Mouse (Mus musculus) WW6 (cell line): ENCODE results near the gene Nup133.
"Not testable (repeated sequence)": the region's sequence is repeated elsewhere in the genome, so short reads cannot be mapped to it uniquely, and the experiment has no call there.

Source experiments
- DNase-seq: peaks from one replicate; pipeline ENCODE4 v3.0.0-alpha.2; 2013; ENCODE audit warnings: low read depth, low spot score

Gene Nup133

GRCm38 (mm10) chr8:123948942-123949685 lies at the start of gene Nup133:
Gene Nup133, minus strand, starts transcription at chr8:123949265.
- peak; percentile 99 for DNase-seq

DNA sequence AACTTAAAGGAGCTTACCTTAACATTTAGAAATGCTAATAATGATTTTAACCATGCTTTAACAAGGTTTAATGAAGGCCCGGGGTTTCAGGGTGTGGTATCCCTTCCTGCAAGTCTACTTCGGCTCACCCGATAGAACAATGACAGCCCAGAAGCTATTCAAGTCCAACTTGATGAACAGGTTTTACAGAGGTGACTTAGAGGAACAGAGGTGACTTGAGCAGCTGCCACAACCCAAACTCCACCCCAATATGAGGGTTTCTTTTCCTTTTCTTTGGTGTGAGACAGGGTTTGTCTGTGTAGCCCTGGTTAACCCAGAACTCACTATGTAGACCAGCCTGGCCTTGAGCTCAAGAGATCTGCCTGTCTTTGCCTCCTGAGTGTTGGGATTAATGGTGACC lies 44.9 kb upstream of the Nup133 start:
- no peak for DNase-seq

DNA sequence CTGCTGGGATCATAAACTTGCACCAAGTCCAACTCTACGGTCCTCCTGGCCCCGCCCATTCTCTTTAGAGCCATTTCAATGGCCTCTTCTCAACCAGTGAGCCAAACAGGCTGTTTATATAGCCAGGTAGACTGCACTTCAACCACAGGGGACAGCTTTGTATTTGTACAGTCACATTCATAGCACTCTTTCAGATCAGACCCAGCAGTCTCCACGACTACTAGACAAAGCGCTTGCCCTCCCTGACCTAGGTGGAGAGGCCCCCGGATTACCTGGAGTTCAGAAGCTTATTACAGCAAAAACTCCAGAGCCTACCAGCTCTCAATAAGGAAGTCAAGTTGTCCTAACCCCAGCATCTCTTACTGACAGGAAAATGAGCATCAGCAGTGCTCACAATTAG lies 44.5 kb upstream of the Nup133 start:
- no peak for DNase-seq

GRCm38 (mm10) chr8:123992587-123992986 lies 43.5 kb upstream of the Nup133 start:
- DNase-seq = no peak

GRCm38 (mm10) chr8:123990277-123991049 lies 41.4 kb upstream of the Nup133 start:
- DNase-seq = no peak

DNA sequence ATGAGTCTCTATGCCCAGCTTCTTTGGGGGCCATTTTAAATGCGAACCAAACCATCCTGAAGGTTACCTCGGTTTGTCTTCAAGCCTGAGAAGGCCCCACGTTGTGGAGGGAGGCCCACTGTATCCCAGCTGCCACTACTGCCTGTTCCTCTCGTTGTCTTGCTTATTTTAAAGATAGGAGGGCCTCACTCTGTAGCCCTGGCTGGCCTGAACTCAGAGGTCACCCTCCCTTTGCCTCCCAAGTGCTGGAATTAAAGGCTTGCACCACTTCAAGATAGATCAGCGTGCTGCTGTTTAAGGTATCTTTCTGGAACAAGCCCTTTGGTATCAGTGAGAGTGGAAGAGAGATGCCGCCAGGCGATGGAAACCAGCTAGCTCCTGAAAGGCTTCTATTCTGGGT lies 40.1 kb upstream of the Nup133 start:
- no peak for DNase-seq

- no peak for DNase-seq
These were observed 39.6 kb upstream of the Nup133 start for GRCm38 (mm10) chr8:123988605-123989038.

GRCm38 (mm10) chr8:123982826-123983400 lies 33.8 kb upstream of the Nup133 start, which contains the start of gene Abcb10:
Gene Abcb10, minus strand, starts transcription at chr8:123983122.
- DNase-seq = peak; percentile 76

GRCm38 (mm10) chr8:123982291-123982793 lies 33.3 kb upstream of the Nup133 start:
- DNase-seq = peak; percentile 24

DNA sequence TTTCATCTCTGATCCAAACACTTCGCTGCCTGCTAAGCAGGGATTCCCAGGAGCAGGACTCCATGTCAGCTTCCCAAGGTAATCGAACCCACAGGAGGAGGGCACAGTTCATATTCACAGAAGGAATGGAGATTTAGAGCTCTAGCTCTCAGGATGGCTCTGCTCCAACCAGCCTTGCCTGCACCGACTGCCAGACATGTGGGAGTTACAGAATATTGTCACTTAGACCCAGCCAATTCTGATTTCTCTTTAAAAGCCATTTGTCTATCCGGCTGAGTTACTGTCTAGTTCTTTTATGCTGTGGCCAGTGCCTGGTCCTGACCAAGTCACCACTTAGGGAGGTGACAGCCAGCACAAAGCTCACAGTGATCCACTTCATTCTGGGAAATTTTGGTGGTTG lies 32.6 kb upstream of the Nup133 start:
- DNase-seq = no peak

DNA sequence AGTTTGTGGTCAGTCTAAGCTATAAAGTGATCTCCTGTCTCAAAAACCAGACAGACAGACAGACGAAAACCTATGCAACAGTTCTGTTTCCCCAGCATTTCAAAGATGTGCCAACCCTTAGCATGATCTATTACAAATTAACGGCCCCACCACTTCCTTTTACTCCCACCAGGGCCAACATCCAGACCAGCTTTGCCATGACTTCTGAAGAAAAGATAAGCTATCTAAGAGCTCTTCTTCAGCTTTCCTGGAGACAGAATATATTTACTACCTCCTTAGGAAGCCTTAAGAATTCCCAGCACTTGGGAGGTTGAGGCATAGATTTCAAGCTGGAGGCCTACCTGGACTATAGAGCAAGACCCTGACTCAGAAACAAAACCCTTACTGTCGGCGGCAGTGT lies 31.2 kb upstream of the Nup133 start:
- DNase-seq = no peak

- DNase-seq = no peak
These were observed 29.9 kb upstream of the Nup133 start for GRCm38 (mm10) chr8:123978926-123979325.

- DNase-seq = no peak
These were observed 29.2 kb upstream of the Nup133 start for GRCm38 (mm10) chr8:123978166-123978838.

GRCm38 (mm10) chr8:123977499-123977898 lies 28.4 kb upstream of the Nup133 start:
- DNase-seq = no peak

DNA sequence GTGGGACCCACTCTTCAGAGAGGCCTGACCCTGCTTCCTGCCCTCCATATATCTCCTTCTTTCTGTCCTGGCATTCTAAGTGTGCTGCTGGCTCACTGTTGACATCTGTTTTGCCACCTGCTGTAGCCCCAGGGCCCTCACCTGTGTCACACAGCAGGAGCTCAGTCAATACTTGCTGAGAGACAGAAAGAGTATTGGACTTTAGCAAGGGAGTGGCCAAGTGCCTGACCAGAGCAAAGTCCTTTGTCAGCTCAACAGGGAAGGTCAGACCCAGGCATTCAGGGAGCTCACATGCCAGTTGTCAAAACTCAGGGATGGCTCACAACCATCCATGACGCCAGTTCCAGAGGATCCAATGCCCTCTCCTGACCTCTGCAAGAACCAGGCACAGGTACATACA lies 24.4 kb upstream of the Nup133 start:
- DNase-seq = no peak

GRCm38 (mm10) chr8:123966896-123967295 lies 17.8 kb upstream of the Nup133 start:
- no peak for DNase-seq

DNA sequence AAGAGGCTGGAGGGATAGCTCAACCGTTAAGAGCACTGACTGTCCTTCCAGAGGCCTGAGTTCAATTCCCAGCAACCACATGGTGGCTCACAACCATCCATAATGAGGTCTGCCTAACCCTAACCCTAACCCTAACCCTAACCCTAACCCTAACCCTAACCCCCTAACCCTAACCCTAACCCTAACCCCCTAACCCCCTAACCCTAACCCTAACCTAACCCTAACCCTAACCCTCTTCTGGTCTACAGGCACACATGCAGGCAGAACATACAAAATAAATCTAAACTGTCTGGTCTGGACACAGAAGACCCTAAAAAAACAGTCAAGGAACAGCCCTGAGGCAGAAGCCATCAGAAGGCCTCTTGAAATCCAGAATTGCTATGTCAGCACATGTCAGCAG lies 12.3 kb upstream of the Nup133 start:
- DNase-seq = peak; percentile 56

GRCm38 (mm10) chr8:123960556-123960955 lies 11.5 kb upstream of the Nup133 start:
- DNase-seq = not testable (repeated sequence)

DNA sequence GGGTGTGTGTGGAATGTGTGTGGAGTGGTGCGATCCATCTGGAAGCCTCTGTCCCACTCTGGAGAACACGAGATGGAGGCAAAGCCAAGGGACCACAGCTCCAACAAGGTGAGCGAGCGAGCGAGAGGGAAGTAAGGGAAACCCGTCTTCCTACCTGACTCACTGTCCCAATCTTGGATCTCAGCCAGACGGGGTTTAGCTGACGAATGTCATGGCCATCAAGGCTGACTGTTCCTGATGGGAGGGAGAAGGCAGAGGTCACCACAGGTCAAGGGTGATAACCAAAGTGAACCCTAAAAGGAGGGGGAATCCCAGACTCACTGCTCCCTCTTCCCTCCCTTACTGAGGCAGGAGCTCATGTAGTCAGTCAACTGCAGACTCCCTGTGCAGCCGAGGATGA lies 11.0 kb upstream of the Nup133 start:
- no peak for DNase-seq

- no peak for DNase-seq
These were observed 10.4 kb upstream of the Nup133 start for GRCm38 (mm10) chr8:123959473-123959872.

- no peak for DNase-seq
These were observed 9.1 kb upstream of the Nup133 start for GRCm38 (mm10) chr8:123958130-123958529.

DNA sequence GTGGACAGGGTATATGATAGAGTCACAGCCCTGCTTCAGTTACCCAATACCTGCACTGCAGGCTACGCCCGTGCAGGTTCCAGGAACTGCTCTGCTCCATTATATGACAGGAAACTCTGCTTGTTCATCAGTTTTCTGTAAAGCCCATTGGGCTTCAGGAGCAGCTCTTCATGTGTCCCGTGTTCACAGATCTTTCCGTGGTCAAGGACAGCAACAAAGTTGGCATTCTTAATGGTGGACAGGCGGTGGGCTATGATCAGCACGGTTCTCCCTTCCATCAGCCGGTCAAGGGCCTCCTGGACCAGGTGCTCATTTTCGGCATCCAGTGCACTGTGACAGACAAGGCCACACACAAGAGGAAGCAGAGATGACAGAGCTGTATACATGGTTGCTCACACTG lies 5.2 kb upstream of the Nup133 start:
- DNase-seq = no peak
